Mouse (Mus musculus): ENCODE measurements around the gene Specc1.

- TF ChIP-seq HCFC1 (IDR thresholded peaks at IDR 0.05; ENCODE audit: borderline replicate concordance, insufficient read depth, low read length): no peak
- TF ChIP-seq MAFK (IDR thresholded peaks at IDR 0.05; ENCODE audit: insufficient read depth, low read depth, low read length): no peak
- TF ChIP-seq ZC3H11A (IDR thresholded peaks at IDR 0.05; ENCODE audit: borderline replicate concordance, low read depth, low read length): no peak
- no peak for TF ChIP-seq CHD2 (IDR thresholded peaks at IDR 0.05; ENCODE audit: low read depth, low read length)
- TF ChIP-seq ZNF384 (IDR thresholded peaks at IDR 0.05; ENCODE audit: low read depth, low read length): no peak
Measured at GRCm38 (mm10) chr11:62075551-62075950, 119.0 kb downstream of the Specc1 start.
